Mouse (Mus musculus) E14TG2a.4 (cell line): ENCODE measurements at regions not wholly inside any gene's neighbourhood (a gene's known extent, or its start where the extent isn't known, plus 50 kb on each side); places are given as distances from the start of the nearest gene placed in this dataset.
"Not testable (repeated sequence)": the region's sequence is repeated elsewhere in the genome, so short reads cannot be mapped to it uniquely, and the experiment has no call there.

ENCODE experiments used
- H3K27me3 ChIP-seq: 2 replicates; pipeline ENCODE4 v1.6.1; 2014; ENCODE audit warnings: low read length, control low read depth; ENCODE audit not compliant: insufficient read depth
- H3K36me3 ChIP-seq: 2 replicates; pipeline ENCODE4 v1.6.1; 2014; ENCODE audit warnings: low read length, control low read depth; ENCODE audit not compliant: insufficient read depth
- H3K4me1 ChIP-seq: replicated peaks from 2 replicates; pipeline ENCODE4 v1.6.1; 2014; ENCODE audit warnings: low read depth, low read length, control low read depth
- H3K4me3 ChIP-seq: replicated peaks from 2 replicates; pipeline ENCODE4 v1.5.1; 2014; ENCODE audit warnings: mild to moderate bottlenecking, low read length
- H3K9me3 ChIP-seq: 2 replicates; pipeline ENCODE4 v1.6.1; 2014; ENCODE audit warnings: low read length, control low read depth

DNA sequence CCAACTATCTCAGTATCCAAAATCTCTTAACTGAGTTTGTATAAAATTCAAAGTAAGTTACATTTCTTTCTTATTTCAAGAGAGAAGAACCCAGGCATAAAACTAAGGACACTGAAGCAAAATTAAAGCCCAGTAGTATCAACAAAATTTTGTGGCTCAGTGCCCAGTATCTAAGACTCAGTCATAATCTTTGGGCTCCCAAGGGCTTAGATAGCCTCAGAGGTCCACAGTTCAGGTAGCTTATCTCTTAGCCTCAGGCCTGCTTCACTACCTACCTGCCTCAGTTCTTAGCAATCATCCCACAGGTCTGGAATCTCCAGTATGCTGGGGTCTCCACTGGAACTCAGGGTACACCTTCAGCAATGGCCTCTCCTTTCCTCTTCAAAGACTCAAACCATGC lies 835.6 kb upstream of the Olfr1507 start:
- not testable (repeated sequence) for H3K27me3 ChIP-seq, H3K9me3 ChIP-seq, H3K36me3 ChIP-seq, H3K4me3 ChIP-seq, H3K4me1 ChIP-seq

DNA sequence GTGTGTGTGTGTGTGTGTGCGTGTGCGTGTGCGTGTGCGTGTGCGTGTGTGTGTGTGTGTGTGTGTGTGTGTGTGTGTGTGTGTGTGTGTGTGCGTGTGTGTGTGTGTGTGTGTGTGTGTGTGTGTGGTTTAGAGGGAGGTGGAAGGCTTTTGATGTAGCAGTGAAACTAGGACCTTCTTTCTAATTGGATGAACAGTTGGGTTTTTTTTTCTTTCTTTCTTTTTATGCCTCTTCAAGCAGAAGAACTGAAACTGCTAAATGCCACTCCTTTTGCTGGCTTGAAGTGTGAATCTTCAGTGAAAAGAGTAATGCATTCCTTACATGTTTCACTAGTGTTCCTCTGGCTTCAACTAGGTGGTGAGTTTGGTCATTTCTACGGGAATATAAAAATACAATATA lies 828.8 kb upstream of the Olfr1507 start:
- H3K4me1 ChIP-seq, H3K36me3 ChIP-seq, H3K9me3 ChIP-seq, H3K4me3 ChIP-seq, H3K27me3 ChIP-seq: not testable (repeated sequence)

DNA sequence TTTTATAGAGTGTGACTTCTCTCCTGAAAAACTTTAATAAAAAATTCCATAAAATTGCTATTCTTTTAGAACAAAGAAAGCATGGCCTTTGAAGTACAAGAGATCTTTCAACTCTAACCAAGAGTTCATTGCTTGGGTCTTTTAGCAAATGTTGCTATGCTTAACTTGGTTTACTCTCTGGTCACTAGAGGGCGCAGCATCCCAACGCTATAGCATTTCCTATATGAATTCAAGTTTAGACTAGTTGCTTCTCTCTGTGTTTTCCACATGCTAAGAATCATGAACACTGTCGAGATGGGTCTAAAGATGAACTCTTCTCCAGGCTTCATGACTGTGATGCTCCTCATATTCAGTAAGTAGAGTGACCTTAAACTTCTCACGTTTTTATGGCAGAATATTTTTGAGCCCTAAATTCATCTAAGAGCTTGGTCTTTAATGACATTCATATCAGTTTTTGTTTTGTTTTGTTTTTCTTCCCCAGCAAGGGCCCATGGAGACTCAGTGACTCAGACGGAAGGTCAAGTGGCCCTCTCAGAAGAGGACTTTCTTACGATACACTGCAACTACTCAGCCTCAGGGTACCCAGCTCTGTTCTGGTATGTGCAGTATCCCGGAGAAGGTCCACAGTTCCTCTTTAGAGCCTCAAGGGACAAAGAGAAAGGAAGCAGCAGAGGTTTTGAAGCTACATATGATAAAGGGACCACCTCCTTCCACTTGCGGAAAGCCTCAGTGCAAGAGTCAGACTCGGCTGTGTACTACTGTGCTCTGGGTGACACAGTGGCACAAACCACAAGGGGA lies 823.2 kb upstream of the Olfr1507 start:
- H3K36me3 ChIP-seq, H3K4me1 ChIP-seq, H3K4me3 ChIP-seq, H3K9me3 ChIP-seq, H3K27me3 ChIP-seq: not testable (repeated sequence)

DNA sequence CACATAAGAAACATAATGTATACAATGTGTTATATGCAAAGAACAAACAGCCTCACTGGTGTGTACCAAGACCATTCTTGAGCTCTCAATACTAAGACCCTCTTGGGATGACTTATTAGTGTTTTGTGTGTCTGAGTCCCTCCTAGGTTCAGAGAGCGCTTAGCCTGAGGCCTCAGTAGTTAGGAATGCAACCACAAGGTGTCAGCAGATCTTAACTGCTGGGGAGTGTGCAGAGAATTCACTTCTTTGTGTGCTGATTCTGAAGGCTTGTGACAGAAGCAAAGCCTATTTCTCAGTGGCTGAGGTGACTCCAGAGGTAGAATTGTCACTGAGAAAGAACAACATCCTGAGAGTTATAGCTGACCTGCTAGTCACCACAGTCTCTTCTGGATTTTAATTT lies 816.9 kb upstream of the Olfr1507 start:
- not testable (repeated sequence) for H3K9me3 ChIP-seq, H3K4me1 ChIP-seq, H3K4me3 ChIP-seq, H3K36me3 ChIP-seq, H3K27me3 ChIP-seq

DNA sequence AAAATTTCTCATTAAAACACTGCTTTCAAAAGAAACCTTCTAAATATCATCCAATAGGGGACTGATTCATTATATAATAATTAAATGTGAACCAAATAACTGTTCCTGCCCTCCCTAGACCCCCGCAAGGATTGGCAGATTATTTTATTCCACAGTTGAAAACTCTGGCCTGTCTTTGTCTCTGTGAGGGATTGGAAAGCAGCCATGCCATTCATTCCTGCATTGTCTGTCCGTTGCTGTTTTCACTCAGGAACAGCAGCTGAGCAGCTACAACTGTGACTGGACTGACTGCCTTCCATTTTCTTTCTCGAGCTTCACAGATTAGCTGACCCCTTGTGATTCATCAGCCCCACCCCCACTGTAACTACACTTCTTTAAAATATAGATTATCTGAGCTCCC lies 807.6 kb upstream of the Olfr1507 start:
- not testable (repeated sequence) for H3K27me3 ChIP-seq, H3K4me3 ChIP-seq, H3K36me3 ChIP-seq, H3K4me1 ChIP-seq, H3K9me3 ChIP-seq

DNA sequence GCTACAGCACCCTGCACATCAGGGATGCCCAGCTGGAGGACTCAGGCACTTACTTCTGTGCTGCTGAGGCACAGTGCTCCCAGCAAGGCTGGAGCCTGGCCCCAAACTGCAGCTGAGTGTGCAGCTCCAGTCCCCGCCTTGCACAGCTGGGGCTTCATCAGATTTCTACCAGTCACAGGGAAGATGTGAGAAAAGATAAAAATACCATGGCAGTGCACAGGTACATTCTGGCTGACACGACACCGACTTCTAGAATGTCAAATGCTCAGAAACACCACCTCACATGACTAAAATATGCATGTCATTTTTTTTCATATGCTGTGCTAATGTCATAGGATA lies 806.9 kb upstream of the Olfr1507 start:
- not testable (repeated sequence) for H3K36me3 ChIP-seq, H3K27me3 ChIP-seq, H3K4me1 ChIP-seq, H3K9me3 ChIP-seq, H3K4me3 ChIP-seq

DNA sequence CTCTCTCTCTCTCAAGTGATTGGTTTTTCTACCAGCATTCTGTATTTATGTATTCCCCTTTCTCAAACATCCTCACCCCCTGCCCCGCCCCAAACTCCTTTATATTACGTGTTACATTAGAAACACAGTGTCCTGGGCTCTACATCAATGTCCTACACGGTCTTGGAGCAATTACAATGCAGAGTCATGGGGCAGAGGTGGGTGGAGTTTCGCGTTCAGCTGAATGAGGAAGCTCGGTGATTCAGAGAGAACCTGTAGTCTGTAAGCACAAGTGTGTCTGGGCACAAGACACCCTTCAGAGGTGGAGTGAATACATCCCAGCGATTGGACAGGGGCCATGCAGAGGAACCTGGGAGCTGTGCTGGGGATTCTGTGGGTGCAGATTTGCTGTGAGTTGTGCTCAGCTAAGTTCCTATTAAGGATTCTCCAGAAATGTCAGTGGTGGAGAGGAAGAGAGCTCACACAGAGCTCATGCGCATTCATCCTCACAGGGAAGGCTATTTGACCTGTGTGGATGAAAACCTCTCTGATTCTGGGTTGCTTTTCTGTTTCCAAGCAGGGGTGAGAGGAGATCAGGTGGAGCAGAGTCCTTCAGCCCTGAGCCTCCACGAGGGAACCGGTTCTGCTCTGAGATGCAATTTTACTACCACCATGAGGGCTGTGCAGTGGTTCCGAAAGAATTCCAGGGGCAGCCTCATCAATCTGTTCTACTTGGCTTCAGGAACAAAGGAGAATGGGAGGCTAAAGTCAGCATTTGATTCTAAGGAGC lies 806.4 kb upstream of the Olfr1507 start:
- H3K27me3 ChIP-seq, H3K4me1 ChIP-seq, H3K36me3 ChIP-seq, H3K4me3 ChIP-seq, H3K9me3 ChIP-seq: not testable (repeated sequence)

DNA sequence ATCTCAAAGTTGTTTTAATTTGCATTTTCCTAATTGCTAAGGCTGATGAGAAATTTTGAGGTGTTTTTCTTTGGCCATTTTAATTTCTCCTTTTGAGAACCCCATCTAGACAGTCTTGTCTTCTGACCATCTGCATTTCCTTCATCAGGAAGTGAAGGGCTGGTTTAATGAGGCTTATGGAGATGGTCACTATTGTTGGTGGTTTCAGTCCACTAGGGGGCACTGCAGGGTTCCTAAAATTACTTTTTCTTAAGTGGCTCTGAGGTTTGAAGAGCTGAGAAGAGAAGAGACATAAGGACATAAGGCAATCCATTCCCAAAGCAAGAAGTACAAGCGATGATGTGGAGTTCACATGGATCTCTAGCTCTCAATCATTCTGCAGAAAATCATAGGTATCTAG lies 805.6 kb upstream of the Olfr1507 start:
- H3K27me3 ChIP-seq, H3K9me3 ChIP-seq, H3K4me3 ChIP-seq, H3K4me1 ChIP-seq, H3K36me3 ChIP-seq: not testable (repeated sequence)

DNA sequence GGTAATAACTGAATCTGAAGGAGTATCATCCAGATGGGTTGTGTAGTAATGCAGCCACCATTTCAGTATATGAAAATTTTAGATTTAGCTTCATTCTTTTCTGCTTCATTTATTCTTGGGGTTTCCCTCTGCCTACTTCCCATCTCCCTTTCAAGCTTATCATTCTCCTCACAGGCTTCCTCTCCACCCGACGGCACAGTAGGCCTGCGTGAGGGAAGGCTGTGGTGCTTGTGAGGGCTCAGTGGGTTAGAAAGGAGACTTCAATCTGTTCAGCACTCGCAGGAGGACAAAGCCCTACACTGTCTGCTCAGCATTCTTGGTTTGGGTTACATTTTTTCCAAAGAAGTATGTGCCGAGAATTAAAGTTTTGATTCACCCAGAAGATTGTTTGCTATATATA lies 804.2 kb upstream of the Olfr1507 start:
- H3K27me3 ChIP-seq, H3K9me3 ChIP-seq, H3K4me1 ChIP-seq, H3K4me3 ChIP-seq, H3K36me3 ChIP-seq: not testable (repeated sequence)

DNA sequence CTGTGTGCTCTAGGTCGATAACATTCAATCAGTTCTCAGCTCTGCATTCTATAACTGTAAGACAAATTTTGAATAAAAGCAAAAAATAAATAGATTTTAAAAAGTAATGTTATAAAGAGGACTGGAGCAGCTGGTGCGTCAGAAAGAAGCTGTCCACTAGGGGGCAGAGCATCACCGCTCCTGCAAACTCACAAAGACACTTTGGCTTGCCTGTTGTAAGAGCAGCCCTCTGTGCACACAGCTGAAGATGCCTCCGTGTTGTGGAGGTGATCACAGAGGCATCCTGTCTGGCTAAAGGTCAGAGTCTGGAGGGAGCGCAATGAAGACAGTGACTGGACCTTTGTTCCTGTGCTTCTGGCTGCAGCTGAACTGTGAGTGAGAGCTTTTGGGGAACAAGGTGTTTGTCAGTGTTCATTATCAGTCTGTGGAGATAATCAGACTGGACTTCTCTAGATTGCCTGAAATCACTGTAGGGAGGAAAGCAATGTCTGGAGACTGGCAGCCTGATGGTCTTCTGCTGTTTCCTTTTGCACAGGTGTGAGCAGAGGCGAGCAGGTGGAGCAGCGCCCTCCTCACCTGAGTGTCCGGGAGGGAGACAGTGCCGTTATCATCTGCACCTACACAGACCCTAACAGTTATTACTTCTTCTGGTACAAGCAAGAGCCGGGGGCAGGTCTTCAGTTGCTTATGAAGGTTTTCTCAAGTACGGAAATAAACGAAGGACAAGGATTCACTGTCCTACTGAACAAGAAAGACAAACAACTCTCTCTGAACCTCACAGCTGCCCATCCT lies 788.0 kb upstream of the Olfr1507 start:
- H3K27me3 ChIP-seq, H3K9me3 ChIP-seq, H3K4me1 ChIP-seq, H3K36me3 ChIP-seq, H3K4me3 ChIP-seq: not testable (repeated sequence)

DNA sequence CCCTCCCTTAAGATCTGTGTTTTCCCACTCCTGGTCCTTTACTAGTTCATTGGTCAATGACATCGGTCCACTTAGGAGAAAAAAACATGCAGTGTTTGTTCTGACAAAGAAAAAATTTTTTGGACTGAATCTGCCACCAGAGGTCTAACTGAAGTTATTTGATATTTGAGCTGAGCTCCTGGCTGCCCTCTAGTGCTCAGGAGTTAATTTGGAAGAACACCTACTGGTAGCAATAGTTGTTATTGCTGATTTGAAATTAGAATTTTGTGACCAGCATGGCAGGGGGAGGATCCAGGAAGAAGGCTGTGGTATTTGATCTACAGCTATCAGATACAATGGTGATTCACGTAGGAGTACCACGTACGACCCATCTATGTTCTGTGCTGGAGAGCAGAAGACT lies 777.7 kb upstream of the Olfr1507 start:
- H3K27me3 ChIP-seq, H3K9me3 ChIP-seq, H3K36me3 ChIP-seq, H3K4me1 ChIP-seq, H3K4me3 ChIP-seq: not testable (repeated sequence)

DNA sequence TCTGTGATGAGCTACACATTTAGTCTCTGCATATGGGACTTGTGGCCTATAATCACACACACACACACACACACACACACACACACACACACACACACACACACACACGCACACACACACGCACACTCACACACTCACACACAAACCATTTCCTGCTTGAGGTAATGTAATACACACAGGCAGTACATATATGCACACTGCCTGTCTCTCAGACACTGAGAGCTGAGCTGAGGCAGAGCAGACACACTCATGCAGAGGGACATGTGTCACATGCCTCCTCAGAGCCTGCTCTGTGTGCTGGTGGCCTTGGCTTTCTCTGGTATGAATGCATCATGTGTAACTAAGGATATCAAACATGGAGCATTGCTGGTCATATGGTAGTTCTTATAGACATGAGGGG lies 772.1 kb upstream of the Olfr1507 start:
- not testable (repeated sequence) for H3K9me3 ChIP-seq

DNA sequence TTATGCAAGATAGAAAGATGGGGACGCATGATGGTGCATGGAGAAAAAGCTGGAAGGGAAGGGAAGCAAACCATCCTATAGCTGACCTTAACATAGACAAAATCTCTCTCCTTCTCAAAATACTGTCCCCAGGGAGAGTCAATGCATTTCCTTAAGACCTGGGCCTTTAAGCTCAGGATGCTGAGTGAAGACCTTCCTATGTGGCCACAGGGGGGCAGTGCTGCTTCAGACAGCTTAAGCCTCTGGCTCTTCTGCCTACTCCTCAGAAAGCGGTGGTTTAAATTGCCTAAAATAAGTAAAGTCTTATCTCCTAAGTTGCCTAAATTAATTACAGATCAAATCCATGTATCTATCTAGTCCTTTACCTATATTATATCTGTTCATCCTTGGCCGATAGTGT lies 760.4 kb upstream of the Olfr1507 start:
- H3K4me3 ChIP-seq, H3K9me3 ChIP-seq, H3K36me3 ChIP-seq, H3K27me3 ChIP-seq, H3K4me1 ChIP-seq: not testable (repeated sequence)

More for the DNA sequence above, 772.1 kb upstream of the Olfr1507 start:
- not testable (repeated sequence) for H3K4me3 ChIP-seq, H3K4me1 ChIP-seq, H3K27me3 ChIP-seq, H3K36me3 ChIP-seq

DNA sequence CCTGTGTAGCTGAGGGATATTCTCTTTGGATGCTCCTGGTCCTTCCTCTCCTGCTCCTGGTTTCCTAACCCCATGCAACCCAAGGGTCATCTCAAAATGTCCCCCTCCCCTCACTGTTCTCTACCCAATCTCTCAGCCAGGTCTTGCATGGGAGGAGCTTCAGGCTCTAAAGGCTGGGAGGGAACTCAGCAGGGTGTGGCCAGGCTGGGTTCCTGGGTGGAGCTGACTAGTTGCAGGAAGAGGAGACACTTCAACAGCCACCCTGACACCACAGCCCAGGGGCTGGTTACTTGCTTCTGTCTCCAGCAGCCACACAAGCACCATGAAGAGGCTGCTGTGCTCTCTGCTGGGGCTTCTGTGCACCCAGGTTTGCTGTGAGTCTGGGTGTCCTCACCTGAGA lies 757.9 kb upstream of the Olfr1507 start:
- H3K36me3 ChIP-seq, H3K4me3 ChIP-seq, H3K4me1 ChIP-seq, H3K9me3 ChIP-seq, H3K27me3 ChIP-seq: not testable (repeated sequence)
